Mouse (Mus musculus) megakaryocyte, embryonic 14.5 days (primary cell): ENCODE data around the gene Asb10. TPM values are rescaled to one million over a fixed set of nuclear protein-coding genes. Genes with fewer than 3 reads are reported as not detected.
A peak's percentile ranks its signal among the peaks of the same experiment; 100 is the strongest.

ENCODE experiments used
- H3K27me3 ChIP-seq: replicated peaks from 2 replicates; pipeline ENCODE3; 2012; ENCODE audit warnings: inconsistent platforms
- H3K36me3 ChIP-seq: replicated peaks from 2 replicates; pipeline ENCODE3; 2012; ENCODE audit warnings: low read length, inconsistent platforms, mixed read lengths
- H3K4me1 ChIP-seq: 2 replicates; pipeline ENCODE4 v1.6.1; 2012; ENCODE audit warnings: inconsistent platforms
- H3K4me3 ChIP-seq: replicated peaks from 2 replicates; pipeline ENCODE3; 2012; ENCODE audit warnings: moderate library complexity, mild to moderate bottlenecking, inconsistent platforms
- H3K9me3 ChIP-seq: 2 replicates; pipeline ENCODE4 v1.6.1; 2012; ENCODE audit warnings: inconsistent platforms
- FLI1 ChIP-seq: IDR thresholded peaks from 2 replicates; pipeline ENCODE4 v1.6.1; 2012; ENCODE audit warnings: low read length, inconsistent platforms, mixed read lengths
- GATA1 ChIP-seq: IDR thresholded peaks from 3 replicates; pipeline ENCODE4 v1.6.1; 2012; ENCODE audit warnings: mixed read lengths, low read length, inconsistent platforms, borderline replicate concordance
- polyA plus RNA-seq: library from polyadenylated mRNA; stranded (reverse); fragments of >175 nt; gene quantifications from 2 replicates; pipeline ENCODE4 v1.2.3, GENCODE M21; 2012; ENCODE audit warnings: low replicate concordance; ENCODE audit not compliant: insufficient read depth

The Asb10 gene
- polyA plus RNA-seq, 1 experiment, result not detected

DNA sequence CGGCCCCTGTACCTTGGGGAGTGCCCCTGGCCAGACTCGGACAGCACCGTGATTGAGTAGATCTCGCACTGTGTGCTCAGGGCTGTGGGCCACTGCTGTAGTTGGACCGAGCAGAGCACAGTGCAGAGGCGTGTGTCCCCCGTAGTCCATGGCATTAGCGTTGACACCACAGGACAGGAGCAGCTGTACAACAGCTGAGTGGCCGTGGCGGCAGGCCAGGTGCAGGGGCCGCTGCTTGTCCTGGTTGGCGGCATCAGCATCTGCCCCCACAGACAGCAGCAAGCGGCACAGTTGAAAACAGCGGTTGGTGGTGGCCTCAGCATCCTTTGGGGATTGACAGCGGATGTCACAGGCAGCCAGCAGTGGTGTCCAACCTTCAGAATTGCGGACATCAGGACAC lies 3.2 kb downstream of the Asb10 start:
- Histone ChIP-seq H3K36me3 (no peaks in the 10 kb centered on the region), H3K4me3 (peak overlapping the region; percentile 2), H3K27me3 (peaks cover 91% of the 10 kb centered on the region), H3K9me3 (0 out of 2 replicates have a peak, but pooled peaks cover 3% of the 10 kb centered on the region), H3K4me1 (peaks cover 13% of the 10 kb centered on the region)
- TF ChIP-seq GATA1 (no peak), FLI1 (no peak)

DNA sequence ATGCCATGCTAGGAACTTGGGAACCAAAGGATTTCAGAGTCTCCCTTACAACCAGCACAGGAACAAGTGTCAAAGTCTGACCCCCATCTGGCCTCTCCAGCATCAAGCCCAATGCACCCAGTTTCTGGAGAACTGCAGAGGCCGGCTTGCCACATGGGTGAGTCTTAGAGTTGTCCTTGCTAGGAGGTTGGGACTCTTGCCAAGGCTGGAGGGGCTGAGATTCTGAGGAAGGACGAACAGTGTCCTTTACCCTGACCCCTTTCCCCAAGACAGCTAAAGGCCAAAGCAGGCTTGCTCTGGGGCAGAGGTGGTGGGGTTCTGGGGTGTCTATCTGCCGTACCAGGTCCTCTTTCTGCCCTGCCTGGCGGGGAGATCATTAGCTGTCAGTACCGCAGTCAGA lies 4.3 kb downstream of the Asb10 start:
- Histone ChIP-seq H3K27me3 (peaks cover 94% of the 10 kb centered on the region), H3K9me3 (0 out of 2 replicates have a peak, but pooled peaks cover 3% of the 10 kb centered on the region), H3K4me1 (peaks cover 13% of the 10 kb centered on the region), H3K36me3 (no peaks in the 10 kb centered on the region), H3K4me3 (no peak overlapping the region)
- TF ChIP-seq FLI1 (no peak), GATA1 (no peak)

DNA sequence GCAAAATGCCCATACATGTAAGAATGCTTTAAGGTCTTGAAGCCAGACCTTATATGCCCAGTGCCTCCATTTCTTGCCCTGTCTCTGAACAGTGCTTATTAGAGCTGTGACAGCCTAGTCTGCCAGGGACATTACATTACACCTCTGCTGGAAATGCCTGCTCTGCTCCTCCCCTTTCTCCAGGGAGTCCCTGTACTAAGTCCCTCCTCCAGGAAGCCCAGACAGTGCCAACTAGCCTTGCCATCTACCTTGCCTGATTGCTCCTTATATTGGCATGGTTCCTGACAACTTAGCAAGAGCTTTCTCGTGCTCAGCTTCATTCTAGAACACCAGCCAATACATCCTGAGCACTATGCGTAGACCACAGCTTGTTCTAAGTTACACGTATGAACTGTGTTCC lies 5.0 kb downstream of the Asb10 start:
- Histone ChIP-seq H3K9me3 (0 out of 2 replicates have a peak, but pooled peaks cover 3% of the 10 kb centered on the region), H3K4me1 (peaks cover 8% of the 10 kb centered on the region), H3K27me3 (peaks cover 95% of the 10 kb centered on the region), H3K4me3 (no peak overlapping the region), H3K36me3 (no peaks in the 10 kb centered on the region)
- no peak for TF ChIP-seq FLI1
- TF ChIP-seq GATA1, result no peak

DNA sequence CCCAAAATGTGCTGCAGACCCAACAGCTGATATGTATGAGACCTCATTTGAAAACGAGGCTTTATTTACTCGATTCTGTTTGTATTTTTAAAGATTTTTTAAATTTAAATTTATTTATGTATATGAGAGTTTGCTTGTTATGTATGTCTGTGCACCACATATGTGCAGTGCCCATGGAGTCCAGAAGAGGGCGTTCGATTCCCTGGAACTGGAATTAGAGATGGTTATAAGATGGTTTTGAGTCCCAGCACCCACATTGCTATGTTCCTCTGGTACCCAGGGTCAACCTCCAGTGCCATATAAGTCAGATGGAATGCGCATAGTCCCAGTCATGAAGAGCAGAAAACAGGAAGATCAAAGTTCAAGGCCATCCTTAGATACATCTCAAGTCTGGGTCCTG lies 6.5 kb downstream of the Asb10 start:
- H3K36me3 ChIP-seq, result no peaks in the 10 kb centered on the region
- no peak overlapping the region for H3K4me3 ChIP-seq
- TF ChIP-seq GATA1 (no peak), FLI1 (no peak)
- 0 out of 2 replicates have a peak, but pooled peaks cover 3% of the 10 kb centered on the region for H3K9me3 ChIP-seq
- peaks cover 94% of the 10 kb centered on the region for H3K27me3 ChIP-seq
- H3K4me1 ChIP-seq, result peaks cover 6% of the 10 kb centered on the region; the same call in 1 of the 2 replicates

DNA sequence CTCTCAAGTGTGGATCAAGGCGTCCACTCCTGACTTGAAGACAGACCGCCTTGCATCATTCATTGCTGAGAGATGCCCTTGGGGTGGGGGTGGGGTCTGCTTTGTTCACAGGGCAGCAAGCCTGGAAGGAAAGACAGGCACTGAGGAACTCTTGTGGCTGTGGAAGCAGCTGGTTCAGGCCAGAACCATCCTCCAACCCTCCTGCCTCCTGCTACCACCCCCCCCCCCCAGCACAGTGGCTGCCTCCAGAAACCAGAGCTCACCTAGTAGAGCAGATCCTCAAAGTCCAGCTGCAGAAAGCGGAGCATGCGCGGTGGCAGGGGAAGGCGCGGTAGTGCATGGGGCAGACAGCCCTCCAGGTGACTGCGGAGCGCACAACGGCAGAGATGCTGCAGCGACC lies 7.4 kb downstream of the Asb10 start:
- Histone ChIP-seq H3K27me3 (peaks cover 95% of the 10 kb centered on the region), H3K36me3 (no peaks in the 10 kb centered on the region), H3K4me1 (peaks cover 6% of the 10 kb centered on the region; the same call in 1 of the 2 replicates), H3K4me3 (no peak overlapping the region), H3K9me3 (0 out of 2 replicates have a peak, but pooled peaks cover 3% of the 10 kb centered on the region)
- no peak for TF ChIP-seq GATA1
- TF ChIP-seq FLI1, result no peak

DNA sequence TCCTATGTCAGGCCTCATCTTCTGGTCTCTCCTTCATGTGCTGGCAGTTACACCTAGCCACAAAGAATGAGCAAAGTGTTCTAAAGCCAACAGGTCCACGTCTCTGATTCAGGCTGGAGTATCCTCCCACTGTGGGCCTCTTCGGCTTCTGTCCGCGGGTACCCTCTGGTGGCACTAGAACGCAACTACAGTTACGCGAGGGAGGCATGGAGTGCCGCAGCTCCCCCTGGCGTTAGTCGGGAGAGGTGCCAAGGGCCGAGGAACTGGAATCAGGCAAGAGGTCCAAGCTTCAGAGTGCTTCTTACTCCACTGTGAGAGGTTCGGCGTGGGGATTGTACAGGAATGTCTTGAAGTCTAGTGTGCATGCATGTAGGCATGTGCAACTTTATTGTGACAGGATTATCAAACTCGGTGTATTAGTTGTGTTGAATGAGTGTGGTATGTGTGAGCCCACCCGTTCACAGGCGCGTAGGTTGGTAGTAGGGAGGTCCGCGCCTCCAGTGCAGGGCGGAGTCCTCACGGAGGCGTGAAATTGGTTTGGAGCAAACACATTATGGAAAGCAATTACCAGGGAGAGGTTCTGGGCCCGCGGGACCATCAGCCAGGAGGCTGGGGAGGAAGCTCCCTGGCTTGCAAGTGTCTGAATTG lies 10.6 kb downstream of the Asb10 start:
- no peak for TF ChIP-seq GATA1
- TF ChIP-seq FLI1, result no peak
- peaks cover 97% of the 10 kb centered on the region for H3K27me3 ChIP-seq
- H3K4me1 ChIP-seq, result peaks cover 23% of the 10 kb centered on the region
- no peak overlapping the region for H3K4me3 ChIP-seq
- no peaks in the 10 kb centered on the region for H3K9me3 ChIP-seq
- no peaks in the 10 kb centered on the region for H3K36me3 ChIP-seq

DNA sequence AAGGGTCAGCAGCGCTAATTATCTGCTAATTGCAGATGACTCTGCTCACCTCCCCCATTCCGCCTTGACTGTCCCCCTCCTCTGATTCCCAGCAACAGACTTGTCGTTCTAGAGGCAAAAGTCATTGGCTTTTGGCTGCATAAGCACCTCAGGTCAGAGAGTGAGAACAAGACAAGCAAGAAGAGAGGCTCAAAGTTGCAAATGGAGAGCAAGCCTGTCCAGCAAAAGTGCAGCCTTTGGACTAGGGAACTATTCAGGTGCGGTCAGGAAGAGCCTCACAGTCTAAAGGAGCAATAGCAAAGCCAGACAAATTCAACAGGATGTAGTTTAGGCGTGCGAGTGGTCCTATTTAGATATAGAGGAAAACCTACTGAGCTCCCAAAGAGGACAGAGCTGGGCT lies 13.0 kb downstream of the Asb10 start:
- H3K27me3 ChIP-seq, result peaks cover 99% of the 10 kb centered on the region
- H3K9me3 ChIP-seq, result no peaks in the 10 kb centered on the region
- H3K4me1 ChIP-seq, result peaks cover 23% of the 10 kb centered on the region
- no peaks in the 10 kb centered on the region for H3K36me3 ChIP-seq
- H3K4me3 ChIP-seq, result no peak overlapping the region
- TF ChIP-seq GATA1 (no peak), FLI1 (no peak)

DNA sequence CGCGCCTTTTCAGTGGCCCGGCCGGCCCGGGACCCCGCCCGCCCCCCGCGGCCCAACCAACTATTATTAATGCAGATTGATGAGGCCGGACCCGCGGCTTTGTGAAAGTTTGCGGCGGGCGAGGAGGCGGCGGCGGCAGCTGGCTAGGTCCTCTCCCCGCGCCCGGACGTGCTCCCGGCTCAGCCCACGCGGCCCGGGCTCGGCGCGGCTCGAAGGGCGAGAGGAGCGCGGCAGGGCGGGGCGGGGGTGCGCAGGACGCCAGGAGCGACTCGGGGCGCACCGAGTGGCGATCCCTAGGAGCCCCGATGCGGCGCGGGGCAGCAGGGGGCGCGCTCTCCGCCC lies 13.9 kb downstream of the Asb10 start, which contains the start of gene Gbx1:
Gbx1 (minus strand) TSS at position 314 of the 342 bp plus-strand sequence.
- Histone ChIP-seq H3K4me3 (peak within 1 kb of the TSS; percentile 7), H3K9me3 (0 out of 2 replicates have a peak, but pooled peaks cover 2% of the 10 kb centered on the region), H3K36me3 (no peaks in the 10 kb centered on the region), H3K4me1 (peaks cover 23% of the 10 kb centered on the region), H3K27me3 (peaks cover 99% of the 10 kb centered on the region)
- no peak for TF ChIP-seq GATA1
- no peak for TF ChIP-seq FLI1

DNA sequence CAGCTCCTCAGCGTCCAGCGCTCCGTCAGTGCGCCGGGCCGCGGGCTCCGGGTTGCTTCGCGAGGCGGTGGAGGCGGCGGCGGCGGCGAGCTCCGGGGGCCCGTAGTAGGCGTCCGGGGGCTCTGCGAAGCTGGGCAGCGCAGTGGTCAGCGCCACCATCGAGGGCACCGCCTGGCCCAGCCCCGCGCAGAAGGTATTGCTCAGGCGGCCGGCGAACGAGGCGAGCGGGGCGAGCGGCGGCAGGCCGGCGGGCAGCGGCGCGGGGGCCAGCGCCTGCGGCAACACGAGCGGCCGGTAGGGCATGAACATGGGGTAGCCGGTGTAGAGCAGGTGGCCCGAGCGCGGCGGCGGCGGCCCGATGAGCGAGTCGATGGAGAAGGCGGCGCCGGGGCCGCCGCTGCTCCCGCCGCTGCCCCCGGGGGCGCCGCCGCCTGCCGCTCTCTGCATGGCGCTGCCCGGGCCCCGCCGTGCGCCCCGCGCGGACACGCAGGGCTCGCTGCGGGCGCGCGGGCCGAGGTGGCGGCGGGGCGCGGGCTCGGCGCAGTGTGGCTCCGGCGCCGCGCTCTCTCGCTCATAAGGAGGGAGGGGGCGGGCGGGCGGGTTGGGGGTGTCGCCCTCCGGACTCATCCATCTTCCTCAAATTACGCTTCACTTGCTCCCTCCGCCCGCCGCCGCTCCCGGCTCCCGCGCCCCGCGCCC lies 14.4 kb downstream of the Asb10 start:
- Histone ChIP-seq H3K27me3 (peaks cover 99% of the 10 kb centered on the region), H3K9me3 (0 out of 2 replicates have a peak, but pooled peaks cover 2% of the 10 kb centered on the region), H3K4me3 (no peak overlapping the region), H3K4me1 (peaks cover 23% of the 10 kb centered on the region), H3K36me3 (no peaks in the 10 kb centered on the region)
- TF ChIP-seq GATA1, result no peak
- no peak for TF ChIP-seq FLI1
